Mouse (Mus musculus) granulocyte monocyte progenitor cell, adult 5-6 weeks (primary cell): ENCODE measurements around the gene Cdrt4. TPM values are rescaled to one million over a fixed set of nuclear protein-coding genes. Genes with fewer than 3 reads are reported as not detected.

Source experiments
- ATAC-seq: replicated peaks from 2 replicates; pipeline ENCODE4 v1.8.0; 2016; ENCODE audit warnings: mild to moderate bottlenecking, moderate TSS enrichment, inconsistent platforms; ENCODE audit not compliant: poor library complexity, severe bottlenecking
- total RNA-seq, 2 experiments: library from RNA; stranded (forward) in 1 of 2; stranded (reverse) in 1 of 2; fragments of 200-712, 200-1000 nt in 1 of 2; fragments of >200 nt in 1 of 2; fragmentation: Nextera tagmentation in 1 of 2; gene quantifications; 2 replicates each; pipeline ENCODE4 v1.2.3; 2014 to 2017

Gene Cdrt4
- total RNA-seq, 2 experiments from 2014 or later: not detected

DNA sequence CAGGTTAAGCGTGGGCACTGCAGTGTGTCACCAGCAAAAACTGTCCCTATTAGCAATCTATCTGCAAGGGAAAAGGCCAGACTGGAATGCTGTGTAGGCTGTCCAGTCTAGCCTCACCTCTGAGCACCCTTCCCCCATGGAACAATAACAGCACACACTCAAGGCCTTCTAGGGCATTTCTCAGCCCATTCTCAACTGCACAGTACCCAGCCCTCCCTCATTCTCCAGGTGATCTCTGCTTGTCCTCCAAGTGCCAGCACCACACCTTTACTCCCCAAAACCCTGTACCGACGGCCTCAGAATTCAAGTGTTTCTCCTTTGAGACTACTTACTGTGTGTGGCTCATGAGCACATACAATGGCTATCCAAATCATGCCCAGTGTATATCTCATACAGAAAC lies 77.1 kb downstream of the Cdrt4 start:
- ATAC-seq: no peak

DNA sequence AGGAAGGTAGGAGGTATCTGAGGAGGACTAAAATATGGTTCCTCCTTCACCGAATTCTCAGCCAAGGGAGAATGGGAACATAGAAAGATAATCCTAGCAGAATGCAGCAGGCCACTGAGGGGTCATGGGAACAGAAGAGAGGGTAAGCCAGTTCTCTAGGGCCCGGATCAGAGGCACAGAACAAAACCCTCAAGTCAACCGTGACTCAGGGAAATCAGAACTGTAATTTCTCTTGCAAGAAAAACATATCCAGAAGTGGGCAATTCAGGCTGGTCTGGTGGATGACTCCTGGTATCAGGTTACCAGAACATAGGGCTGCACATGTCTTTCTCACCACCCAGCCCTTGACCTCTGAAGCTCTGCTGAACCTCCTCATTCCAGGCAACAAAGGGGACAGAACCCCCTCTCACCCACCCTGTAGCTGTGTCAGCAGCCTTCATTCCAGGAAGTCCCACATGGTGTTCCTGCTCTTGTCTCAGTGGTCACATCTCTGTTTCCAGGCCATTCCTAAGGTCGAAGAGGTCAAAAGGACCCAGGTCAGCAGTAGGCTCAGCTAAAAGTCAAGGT lies 78.2 kb downstream of the Cdrt4 start:
- ATAC-seq: no peak

DNA sequence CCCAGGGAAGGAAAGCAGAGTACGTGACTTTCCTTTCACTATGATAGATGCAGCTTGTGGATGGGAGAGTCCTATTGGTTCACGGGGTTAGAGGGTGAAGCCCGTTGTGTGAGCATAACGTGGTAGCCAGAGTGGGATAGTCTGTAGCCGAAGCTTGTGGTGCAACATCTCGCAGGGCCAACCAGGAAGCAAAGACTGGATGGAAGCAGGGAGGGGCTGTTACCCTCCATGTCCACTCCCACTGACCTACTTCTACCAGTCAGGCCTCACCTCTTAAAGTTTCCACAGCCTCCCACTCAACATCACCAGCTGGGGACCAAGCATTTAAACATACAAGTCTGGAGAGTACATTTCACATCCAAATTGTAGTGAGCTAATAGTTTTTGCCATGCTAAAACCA lies 78.7 kb downstream of the Cdrt4 start:
- ATAC-seq: no peak

DNA sequence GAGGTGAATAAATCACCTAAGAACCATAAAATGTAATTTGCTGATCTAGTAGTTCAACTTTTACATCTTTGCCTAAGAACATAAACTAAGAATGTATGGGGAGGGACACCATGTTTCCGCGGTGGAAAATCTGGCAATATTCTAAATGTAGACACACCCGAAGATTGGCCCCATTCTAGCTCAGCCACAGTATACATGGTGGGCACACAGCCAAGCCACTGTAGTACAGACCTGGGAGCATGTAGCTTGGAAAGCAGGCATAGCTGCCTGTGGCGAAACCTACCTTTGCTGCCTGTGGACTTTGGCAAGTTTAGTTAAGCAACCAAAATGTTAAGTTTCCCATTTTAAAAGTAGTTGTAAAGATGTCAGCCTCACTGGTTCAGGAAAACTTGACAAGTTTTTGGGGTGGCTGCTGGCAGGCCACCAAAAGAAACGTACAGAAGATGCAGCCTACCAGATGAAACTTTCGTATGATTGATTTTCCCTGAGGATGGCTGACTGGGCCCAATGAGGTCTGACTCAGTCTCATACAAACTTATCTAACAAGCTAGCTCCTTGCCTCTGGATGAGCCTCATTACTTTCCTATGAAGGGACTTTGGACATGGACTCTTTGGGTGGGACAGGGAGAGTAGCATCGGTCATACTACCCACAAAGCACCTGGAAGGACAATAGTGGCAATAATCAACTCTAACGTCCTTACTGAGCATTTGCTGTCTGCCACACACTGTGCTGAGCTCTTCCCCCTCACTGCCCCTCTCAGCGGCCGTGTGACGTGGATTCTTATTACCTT lies 84.6 kb downstream of the Cdrt4 start:
- ATAC-seq: no peak

DNA sequence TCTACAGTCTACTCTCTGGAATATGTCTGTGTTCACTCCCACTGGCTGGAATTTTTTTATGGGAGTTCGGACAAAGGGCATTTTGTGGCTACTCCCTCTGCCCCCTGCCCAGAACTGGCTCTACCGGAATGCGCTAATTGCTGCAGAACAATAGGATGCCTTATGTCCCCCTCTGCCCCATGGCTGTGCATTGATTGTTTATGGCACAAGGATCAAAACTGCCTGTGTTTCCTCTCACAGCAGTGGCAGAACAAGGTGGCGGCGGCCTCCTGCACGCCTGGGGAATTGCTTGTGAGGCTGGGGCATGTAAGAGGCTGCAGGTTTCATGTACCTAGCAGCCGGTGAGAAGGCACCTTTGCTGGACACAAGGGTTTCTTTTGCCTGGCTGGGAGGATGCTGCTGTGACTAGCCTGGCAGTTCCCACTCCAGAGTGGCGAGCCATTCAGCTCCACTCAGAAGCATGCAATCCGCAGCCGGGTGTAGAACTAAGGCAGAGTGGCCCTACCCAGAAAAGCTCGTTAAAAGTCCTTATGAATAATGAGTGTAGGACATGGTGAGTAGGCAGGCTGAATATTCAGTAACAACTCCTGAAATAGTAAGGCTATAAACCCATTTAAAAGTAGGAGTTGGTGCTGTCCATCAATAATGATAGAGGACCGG lies 89.1 kb downstream of the Cdrt4 start:
- no peak for ATAC-seq

Other genes starting within 250 kb of the Cdrt4 start
- 1.1 and 2.5 TPM in 2 replicates for gene Zfp287, start 219.3 kb upstream of the Cdrt4 start, total RNA-seq (2014; fragmentation: Nextera tagmentation)
- gene Zfp287, start 219.3 kb upstream of the Cdrt4 start, total RNA-seq (2017): 0.56 and 1.9 TPM in 2 replicates
- not detected in 2 replicates for gene Gm10428, start 198.1 kb upstream of the Cdrt4 start, total RNA-seq (2014; fragmentation: Nextera tagmentation)
- gene Gm10428, start 198.1 kb upstream of the Cdrt4 start, total RNA-seq (2017): not detected in 2 replicates
- 3.2 and 7.5 TPM in 2 replicates for gene Zfp286, start 161.7 kb upstream of the Cdrt4 start, total RNA-seq (2014; fragmentation: Nextera tagmentation)
- gene Zfp286, start 161.7 kb upstream of the Cdrt4 start, total RNA-seq (2017): 2.4 and 2.8 TPM in 2 replicates
- 12.2 and 29.7 TPM in 2 replicates for gene Trim16, start 131.0 kb upstream of the Cdrt4 start, total RNA-seq (2014; fragmentation: Nextera tagmentation)
- 19.3 and 22.9 TPM in 2 replicates for gene Trim16, start 131.0 kb upstream of the Cdrt4 start, total RNA-seq (2017)
- 2.5 and 4.9 TPM in 2 replicates for gene Fbxw10, start 104.1 kb upstream of the Cdrt4 start, total RNA-seq (2014; fragmentation: Nextera tagmentation)
- gene Fbxw10, start 104.1 kb upstream of the Cdrt4 start, total RNA-seq (2017): 4.7 and 6.7 TPM in 2 replicates
- gene Tvp23b, start 71.7 kb upstream of the Cdrt4 start, total RNA-seq (2014; fragmentation: Nextera tagmentation): 23.8 and 24.3 TPM in 2 replicates
- 37.7 and 48.3 TPM in 2 replicates for gene Tvp23b, start 71.7 kb upstream of the Cdrt4 start, total RNA-seq (2017)
- not detected in 2 replicates for gene Tekt3, start 110.5 kb downstream of the Cdrt4 start, total RNA-seq (2014; fragmentation: Nextera tagmentation)
- not detected in 2 replicates for gene Tekt3, start 110.5 kb downstream of the Cdrt4 start, total RNA-seq (2017)
- gene Pmp22, start 177.8 kb downstream of the Cdrt4 start, total RNA-seq (2014; fragmentation: Nextera tagmentation): not detected in 2 replicates
- gene Pmp22, start 177.8 kb downstream of the Cdrt4 start, total RNA-seq (2017): not detected in 2 replicates